Mouse (Mus musculus) midbrain, embryonic 10.5 days (tissue): ENCODE data around the gene Rabggta. TPM values are rescaled to one million over a fixed set of nuclear protein-coding genes. Genes with fewer than 3 reads are reported as not detected.

Experiments
- DNase-seq: peaks from one replicate; pipeline ENCODE4 v3.0.0-alpha.2; 2017; ENCODE audit warnings: low spot score
- H3K27ac ChIP-seq: fragments of 300-500 bp; sonication (generic); replicated peaks from 2 replicates; pipeline ENCODE4 v1.5.1; 2016; ENCODE audit warnings: mild to moderate bottlenecking
- H3K27me3 ChIP-seq: fragments of 300-500 bp; sonication (generic); 2 replicates; pipeline ENCODE4 v1.6.1; 2016; ENCODE audit warnings: low read depth, mild to moderate bottlenecking; ENCODE audit not compliant: poor library complexity, severe bottlenecking
- H3K36me3 ChIP-seq: fragments of 300-500 bp; sonication (generic); 2 replicates; pipeline ENCODE4 v1.6.1; 2016; ENCODE audit warnings: mild to moderate bottlenecking, moderate library complexity
- H3K4me1 ChIP-seq: fragments of 300-500 bp; sonication (generic); 2 replicates; pipeline ENCODE4 v1.6.1; 2016
- H3K4me3 ChIP-seq: fragments of 300-500 bp; sonication (generic); 2 replicates; pipeline ENCODE4 v1.5.1; 2016; ENCODE audit warnings: mild to moderate bottlenecking, moderate library complexity
- H3K9me3 ChIP-seq: fragments of 300-500 bp; sonication (generic); replicated peaks from 2 replicates; pipeline ENCODE4 v1.6.1; 2016; ENCODE audit warnings: mild to moderate bottlenecking
- WGBS: fragments of 180-500 bp; shearing (Covaris S2); methylation state at CpG from one replicate; pipeline ENCODE4 v1.1.7; 2016; 5-methylcytosine and 5-hydroxymethylcytosine counted together
- polyA plus RNA-seq: library from polyadenylated mRNA; unstranded; fragments of >200 nt; fragmentation: Nextera tagmentation; extraction: Ambion mirVana; gene quantifications from 2 replicates; pipeline ENCODE4 v1.2.1, GENCODE M21; 2016

Gene Rabggta
- polyA plus RNA-seq, 1 experiment from 2014 or later, result 30.1 TPM

GRCm38 (mm10) chr14:55671486-55671832 is 50.6 kb downstream of the Rabggta start:
- Histone ChIP-seq H3K36me3 (peaks cover 38% of the 10 kb centered on the region), H3K9me3 (no peaks in the 10 kb centered on the region), H3K27me3 (no peaks in the 10 kb centered on the region), H3K4me1 (peaks cover 28% of the 10 kb centered on the region), H3K4me3 (peak overlapping the region; percentile 82), H3K27ac (peak overlapping the region; percentile 96)
- no peak for DNase-seq
- WGBS, result under 1% methylated on average over 12 of the region's 12 CpGs

Other genes with a start within 250 kb of the Rabggta start
- gene Dhrs4, start 243.5 kb downstream of the Rabggta start, polyA plus RNA-seq, result 60.9 and 64.5 TPM in 2 replicates
- 5.2 and 6.6 TPM in 2 replicates for gene Carmil3, start 231.6 kb downstream of the Rabggta start, polyA plus RNA-seq
- 0.36 and 0.48 TPM in 2 replicates for gene Cpne6, start 211.8 kb downstream of the Rabggta start, polyA plus RNA-seq
- gene Nrl, start 197.3 kb downstream of the Rabggta start, polyA plus RNA-seq, result not detected in 2 replicates
- 16.5 and 18.5 TPM in 2 replicates for gene Pck2, start 182.0 kb downstream of the Rabggta start, polyA plus RNA-seq
- 78.5 and 90.8 TPM in 2 replicates for gene Dcaf11, start 162.3 kb downstream of the Rabggta start, polyA plus RNA-seq
- 0.30 TPM in 1 of 2 replicates, not detected in the other for gene A730061H03Rik, start 161.9 kb downstream of the Rabggta start, polyA plus RNA-seq
- 0.14 and 0.25 TPM in 2 replicates for gene Fitm1, start 146.6 kb downstream of the Rabggta start, polyA plus RNA-seq
- gene Psme1, start 144.1 kb downstream of the Rabggta start, polyA plus RNA-seq, result 88.7 and 97.9 TPM in 2 replicates
- 7.9 and 8.0 TPM in 2 replicates for gene Emc9, start 137.0 kb downstream of the Rabggta start, polyA plus RNA-seq
- gene Psme2, start 131.2 kb downstream of the Rabggta start, polyA plus RNA-seq, result 171 and 184 TPM in 2 replicates
- 15.4 and 21.0 TPM in 2 replicates for gene Rnf31, start 130.6 kb downstream of the Rabggta start, polyA plus RNA-seq
- gene Irf9, start 118.7 kb downstream of the Rabggta start, polyA plus RNA-seq, result 6.5 and 6.9 TPM in 2 replicates
- 4.1 and 5.5 TPM in 2 replicates for gene Rec8, start 104.2 kb downstream of the Rabggta start, polyA plus RNA-seq
- 94.1 and 100 TPM in 2 replicates for gene Ipo4, start 86.3 kb downstream of the Rabggta start, polyA plus RNA-seq
- 1.1 and 1.2 TPM in 2 replicates for gene Gm49378, start 84.4 kb downstream of the Rabggta start, polyA plus RNA-seq
- gene Tm9sf1, start 78.5 kb downstream of the Rabggta start, polyA plus RNA-seq, result 74.7 and 77.1 TPM in 2 replicates
- gene Tssk4, start 72.1 kb downstream of the Rabggta start, polyA plus RNA-seq, result 0.75 and 0.79 TPM in 2 replicates
- gene Mdp1, start 61.8 kb downstream of the Rabggta start, polyA plus RNA-seq, result 65.3 and 72.9 TPM in 2 replicates
- 63.5 and 65.0 TPM in 2 replicates for gene Gmpr2, start 50.3 kb downstream of the Rabggta start, polyA plus RNA-seq
- 610 and 632 TPM in 2 replicates for gene Nedd8, start 50.1 kb downstream of the Rabggta start, polyA plus RNA-seq
- gene Tinf2, start 40.4 kb downstream of the Rabggta start, polyA plus RNA-seq, result 70.5 and 74.5 TPM in 2 replicates
- 0.27 and 0.42 TPM in 2 replicates for gene Tgm1, start 8.3 kb downstream of the Rabggta start, polyA plus RNA-seq
- 67.6 and 71.2 TPM in 2 replicates for gene Dhrs1, start 23.4 kb upstream of the Rabggta start, polyA plus RNA-seq
- gene Nop9, start 23.4 kb upstream of the Rabggta start, polyA plus RNA-seq, result 50.6 and 60.8 TPM in 2 replicates
- gene Cideb, start 36.2 kb upstream of the Rabggta start, polyA plus RNA-seq, result 0.22 and 0.23 TPM in 2 replicates
- gene Ltb4r2, start 39.2 kb upstream of the Rabggta start, polyA plus RNA-seq, result 0.06 and 0.22 TPM in 2 replicates
- gene Ltb4r1, start 43.7 kb upstream of the Rabggta start, polyA plus RNA-seq, result 0.25 and 0.30 TPM in 2 replicates
- 5.4 and 6.5 TPM in 2 replicates for gene Adcy4, start 61.8 kb upstream of the Rabggta start, polyA plus RNA-seq
- gene Ripk3, start 66.6 kb upstream of the Rabggta start, polyA plus RNA-seq, result 6.9 and 7.1 TPM in 2 replicates
- 22.0 and 24.6 TPM in 2 replicates for gene Nfatc4, start 100.9 kb upstream of the Rabggta start, polyA plus RNA-seq
- 22.3 and 25.1 TPM in 2 replicates for gene Nynrin, start 131.7 kb upstream of the Rabggta start, polyA plus RNA-seq
- 0.14 and 0.16 TPM in 2 replicates for gene Cbln3, start 162.1 kb upstream of the Rabggta start, polyA plus RNA-seq
- gene Khnyn, start 162.7 kb upstream of the Rabggta start, polyA plus RNA-seq, result 23.2 and 24.7 TPM in 2 replicates
- 27.5 and 31.5 TPM in 2 replicates for gene Sdr39u1, start 178.0 kb upstream of the Rabggta start, polyA plus RNA-seq
- not detected in 2 replicates for gene Cma1, start 222.4 kb upstream of the Rabggta start, polyA plus RNA-seq
- not detected in 2 replicates for gene Cma2, start 228.7 kb upstream of the Rabggta start, polyA plus RNA-seq